Mouse (Mus musculus) embryonic facial prominence, embryonic 11.5 days (tissue): ENCODE data around the gene Gpat2. TPM values are rescaled to one million over a fixed set of nuclear protein-coding genes. Genes with fewer than 3 reads are reported as not detected.

ENCODE experiments used
- ATAC-seq: fragments of 200-750 bp; cut with Nextera tagmentation; replicated peaks from 2 replicates; pipeline ENCODE4 v1.8.0; 2017; ENCODE audit warnings: low read depth; ENCODE audit not compliant: insufficient number of reproducible peaks, low FRiP score, low TSS enrichment
- DNase-seq: peaks from one replicate; pipeline ENCODE4 v3.0.0-alpha.2; 2015; ENCODE audit warnings: low spot score
- H3K27ac ChIP-seq: fragments of 300-500 bp; sonication (generic); replicated peaks from 2 replicates; pipeline ENCODE4 v1.5.1; 2014; ENCODE audit warnings: mild to moderate bottlenecking, low read depth, low read length, control low read depth
- H3K27me3 ChIP-seq: fragments of 300-500 bp; sonication (generic); 2 replicates; pipeline ENCODE4 v1.6.1; 2014; ENCODE audit warnings: mild to moderate bottlenecking, low read length, moderate library complexity, mixed read lengths; ENCODE audit not compliant: control insufficient read depth, insufficient read depth
- H3K36me3 ChIP-seq: fragments of 300-500 bp; sonication (generic); replicated peaks from 2 replicates; pipeline ENCODE4 v1.6.1; 2014; ENCODE audit warnings: low read depth, mild to moderate bottlenecking, low read length, moderate library complexity, mixed read lengths; ENCODE audit not compliant: control insufficient read depth, insufficient read depth
- H3K4me1 ChIP-seq: fragments of 300-500 bp; sonication (generic); 2 replicates; pipeline ENCODE4 v1.6.1; 2014; ENCODE audit warnings: low read length, mixed read lengths; ENCODE audit not compliant: control insufficient read depth, insufficient read depth
- H3K4me2 ChIP-seq: fragments of 300-500 bp; sonication (generic); 2 replicates; pipeline ENCODE4 v1.6.1; 2014; ENCODE audit warnings: low read depth, mild to moderate bottlenecking, control low read depth, low read length, moderate library complexity
- H3K4me3 ChIP-seq: fragments of 300-500 bp; sonication (generic); 2 replicates; pipeline ENCODE4 v1.5.1; 2014; ENCODE audit warnings: low read depth, low read length, control low read depth
- H3K9ac ChIP-seq: fragments of 300-500 bp; sonication (generic); replicated peaks from 2 replicates; pipeline ENCODE4 v1.6.1; 2014; ENCODE audit warnings: mild to moderate bottlenecking, control low read depth, low read length
- H3K9me3 ChIP-seq: fragments of 300-500 bp; sonication (generic); replicated peaks from 2 replicates; pipeline ENCODE4 v1.6.1; 2016; ENCODE audit warnings: mild to moderate bottlenecking, low read length, inconsistent platforms, mixed read lengths; ENCODE audit not compliant: control insufficient read depth
- WGBS: fragments of 180-500 bp; shearing (Covaris S2); extraction: QIAGEN DNeasy Blood & Tissue Kit; methylation state at CpG from one replicate; pipeline ENCODE4 v1.1.7; 2014; 5-methylcytosine and 5-hydroxymethylcytosine counted together
- polyA plus RNA-seq: library from polyadenylated mRNA; unstranded; fragments of >200 nt; fragmentation: Nextera tagmentation; extraction: Ambion mirVana; gene quantifications from 2 replicates; pipeline ENCODE4 v1.2.1, GENCODE M21; 2014

The Gpat2 gene
- polyA plus RNA-seq, 1 experiment from 2014 or later = not detected

DNA sequence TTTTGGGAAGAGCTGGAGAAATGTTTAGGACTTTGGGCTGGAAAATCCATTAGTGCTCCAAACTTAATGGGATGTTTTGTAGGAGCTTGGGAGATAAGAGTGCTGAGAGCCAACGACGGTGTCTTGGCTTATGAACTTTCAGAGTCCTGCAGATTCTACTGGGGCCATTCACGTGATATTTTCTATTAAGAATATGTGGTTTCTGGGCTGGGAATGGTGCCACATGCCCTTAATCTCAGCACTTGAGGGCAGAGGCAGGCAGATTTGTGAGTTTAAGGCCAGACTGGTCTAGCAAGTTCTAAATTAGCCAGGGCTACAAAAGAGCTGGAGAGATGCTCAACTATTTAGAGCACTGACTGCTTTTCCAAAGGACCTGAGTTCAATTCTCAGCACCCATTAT is 34.6 kb upstream of the Gpat2 start:
- H3K4me2 ChIP-seq = no peak overlapping the region
- ATAC-seq = no peak
- H3K4me3 ChIP-seq = no peak overlapping the region
- H3K9me3 ChIP-seq = no peaks in the 10 kb centered on the region
- H3K27me3 ChIP-seq = no peaks in the 10 kb centered on the region
- H3K4me1 ChIP-seq = no peaks in the 10 kb centered on the region
- WGBS = 81% methylated on average over 3 of the region's 3 CpGs
- DNase-seq = no peak
- no peaks in the 10 kb centered on the region for H3K36me3 ChIP-seq
- no peak overlapping the region for H3K9ac ChIP-seq
- no peak overlapping the region for H3K27ac ChIP-seq

DNA sequence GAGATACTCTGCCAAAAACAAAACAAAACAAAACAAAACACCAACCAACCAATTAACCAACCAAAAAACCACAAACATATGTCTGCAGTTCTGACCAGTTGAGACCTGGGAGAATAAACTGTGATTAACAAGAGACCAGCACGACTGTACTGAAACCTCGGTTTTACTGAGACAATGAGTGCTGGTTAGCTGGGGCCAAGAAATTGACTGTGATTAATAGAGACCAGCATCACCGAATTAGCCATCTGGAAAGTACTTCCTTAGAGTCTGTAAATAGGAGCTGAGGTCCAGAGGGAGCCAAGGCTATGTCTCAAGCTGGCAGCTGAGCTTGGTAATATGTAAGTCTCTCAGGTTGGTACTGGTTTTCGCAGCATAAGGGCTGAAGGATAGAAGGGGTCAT is 34.2 kb upstream of the Gpat2 start:
- Histone ChIP-seq H3K4me1 (no peaks in the 10 kb centered on the region), H3K4me3 (no peak overlapping the region), H3K36me3 (no peaks in the 10 kb centered on the region), H3K27me3 (no peaks in the 10 kb centered on the region), H3K9me3 (no peaks in the 10 kb centered on the region), H3K9ac (no peak overlapping the region), H3K27ac (no peak overlapping the region), H3K4me2 (no peak overlapping the region)
- DNase-seq (no peak), ATAC-seq (no peak)
- 67% methylated on average over 4 of the region's 4 CpGs for WGBS

DNA sequence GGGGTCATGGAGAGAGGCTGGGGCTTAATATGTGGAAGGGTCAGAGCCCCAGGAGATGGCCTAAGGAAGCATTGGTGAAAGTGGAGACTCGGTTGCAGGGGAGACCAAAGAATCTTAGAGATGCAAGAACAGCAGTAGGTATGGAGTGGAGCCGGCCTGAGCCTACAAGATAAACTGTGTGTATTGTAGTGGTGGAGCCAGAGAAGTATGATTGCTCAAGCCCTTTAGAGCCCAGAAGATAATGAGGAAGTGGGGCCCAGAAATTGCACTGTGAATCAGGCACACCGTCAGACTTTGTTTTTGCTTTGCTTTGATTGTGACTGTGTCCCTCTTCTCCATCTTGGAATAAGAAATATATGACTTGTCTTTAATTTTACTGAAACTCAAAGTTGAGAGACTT is 33.7 kb upstream of the Gpat2 start:
- WGBS = 79% methylated on average over 3 of the region's 3 CpGs
- no peak overlapping the region for H3K4me3 ChIP-seq
- H3K9ac ChIP-seq = no peak overlapping the region
- H3K27ac ChIP-seq = no peak overlapping the region
- H3K4me2 ChIP-seq = no peak overlapping the region
- no peak for DNase-seq
- H3K36me3 ChIP-seq = no peaks in the 10 kb centered on the region
- ATAC-seq = no peak
- H3K27me3 ChIP-seq = no peaks in the 10 kb centered on the region
- no peaks in the 10 kb centered on the region for H3K4me1 ChIP-seq
- H3K9me3 ChIP-seq = no peaks in the 10 kb centered on the region

DNA sequence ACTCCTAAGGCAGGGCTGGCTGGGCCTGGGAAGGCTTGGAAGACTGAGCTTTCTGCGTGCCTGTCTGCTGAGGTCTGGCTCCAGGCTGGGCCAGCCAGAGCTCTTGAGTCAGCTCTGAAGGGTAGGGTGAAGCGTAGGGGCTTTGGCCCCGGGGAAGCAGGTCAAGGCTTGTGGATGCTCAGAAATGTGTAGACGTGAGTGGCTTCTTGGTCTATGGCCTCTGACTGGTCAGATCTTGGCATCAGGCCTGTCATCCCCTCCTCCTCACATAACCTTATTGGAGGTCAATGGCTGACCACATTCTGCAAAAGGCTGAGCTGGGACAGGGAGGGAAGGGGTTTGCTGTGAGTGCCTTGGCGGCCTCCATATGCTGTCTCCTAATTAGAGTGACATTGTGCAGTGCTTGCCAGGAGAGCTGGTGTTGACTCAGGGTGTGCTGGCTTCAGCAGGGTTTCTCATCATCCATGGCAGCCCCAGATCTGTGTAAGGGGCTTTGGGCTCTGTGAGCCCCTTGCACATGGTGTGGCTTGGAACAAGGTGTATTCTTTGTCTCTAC is 30.3 kb upstream of the Gpat2 start:
- 82% methylated on average over 5 of the region's 5 CpGs for WGBS

DNA sequence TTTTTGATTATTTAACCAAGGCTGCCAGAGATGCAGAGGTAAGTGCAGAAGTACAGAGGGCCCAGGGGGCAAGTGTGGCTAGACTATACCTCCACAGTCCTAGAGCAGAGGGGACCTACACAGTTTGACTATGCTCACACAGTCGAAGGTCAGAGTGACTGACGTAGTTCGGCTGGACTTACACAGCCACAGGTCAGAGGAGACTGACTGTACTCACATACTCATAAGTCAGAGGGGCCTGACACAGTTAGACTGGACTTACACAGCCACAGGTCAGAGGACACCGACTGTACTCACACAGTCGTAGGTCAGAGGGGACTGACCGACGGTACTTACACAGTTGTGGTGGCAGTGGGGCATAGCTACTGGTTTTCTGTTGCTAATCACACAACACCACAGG is 26.3 kb upstream of the Gpat2 start:
- H3K4me2 ChIP-seq = no peak overlapping the region
- WGBS = 81% methylated on average over 7 of the region's 7 CpGs
- H3K27me3 ChIP-seq = no peaks in the 10 kb centered on the region
- no peak overlapping the region for H3K27ac ChIP-seq
- DNase-seq (no peak), ATAC-seq (no peak)
- H3K4me3 ChIP-seq = no peak overlapping the region
- H3K9ac ChIP-seq = no peak overlapping the region
- H3K4me1 ChIP-seq = no peaks in the 10 kb centered on the region
- H3K9me3 ChIP-seq = no peaks in the 10 kb centered on the region
- no peaks in the 10 kb centered on the region for H3K36me3 ChIP-seq

More for the DNA sequence above, 30.3 kb upstream of the Gpat2 start:
- H3K36me3 ChIP-seq = no peaks in the 10 kb centered on the region
- H3K27ac ChIP-seq = no peak overlapping the region
- H3K9ac ChIP-seq = no peak overlapping the region
- no peak overlapping the region for H3K4me3 ChIP-seq
- DNase-seq (no peak), ATAC-seq (no peak)
- H3K4me2 ChIP-seq = no peak overlapping the region
- H3K9me3 ChIP-seq = no peaks in the 10 kb centered on the region
- no peaks in the 10 kb centered on the region for H3K4me1 ChIP-seq
- H3K27me3 ChIP-seq = no peaks in the 10 kb centered on the region

DNA sequence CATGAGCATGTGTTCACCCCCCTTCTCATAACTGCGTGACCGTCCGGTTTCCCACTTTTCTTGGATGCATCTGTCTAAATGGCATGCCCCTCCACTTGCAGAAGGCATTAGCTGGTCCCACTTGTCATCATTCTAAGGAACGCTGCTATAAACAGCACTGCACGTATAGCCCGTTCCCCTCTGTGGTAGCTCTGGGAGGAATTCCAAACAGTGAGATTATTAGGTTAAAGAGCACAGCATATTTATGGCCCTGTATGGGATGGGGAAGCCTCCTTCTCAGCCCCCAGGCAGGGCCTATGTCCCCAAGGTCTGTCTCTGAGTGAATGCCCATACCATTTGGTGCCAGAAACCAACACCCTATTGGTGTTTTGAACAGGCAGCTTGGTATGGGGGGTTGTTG is 13.9 kb upstream of the Gpat2 start:
- Histone ChIP-seq H3K9ac (no peak overlapping the region), H3K36me3 (no peaks in the 10 kb centered on the region), H3K4me1 (no peaks in the 10 kb centered on the region), H3K27ac (no peak overlapping the region), H3K27me3 (no peaks in the 10 kb centered on the region), H3K9me3 (no peaks in the 10 kb centered on the region), H3K4me2 (no peak overlapping the region), H3K4me3 (no peak overlapping the region)
- ATAC-seq (no peak), DNase-seq (no peak)
- 91% methylated on average over 6 of the region's 6 CpGs for WGBS

DNA sequence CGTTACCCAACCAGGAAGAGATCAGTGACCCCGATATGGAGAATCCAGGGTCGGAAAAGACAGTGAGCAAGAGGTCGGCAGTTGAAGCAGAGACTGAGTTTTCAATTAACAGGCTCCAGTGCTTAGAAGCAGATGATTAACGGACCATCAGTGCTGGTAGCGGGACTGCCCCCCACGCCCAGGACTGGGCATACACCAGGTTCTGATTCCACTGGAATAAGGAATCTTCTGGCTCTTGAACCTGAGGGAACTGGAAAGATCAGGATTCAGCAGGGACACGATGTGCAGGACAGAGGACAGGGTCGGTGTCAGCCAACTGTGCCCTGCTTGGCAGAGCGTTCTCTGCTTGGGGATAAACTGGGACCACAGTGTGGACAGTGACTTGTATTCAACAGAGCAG is 9.2 kb upstream of the Gpat2 start:
- Histone ChIP-seq H3K4me2 (no peak overlapping the region), H3K4me3 (no peak overlapping the region), H3K36me3 (no peaks in the 10 kb centered on the region), H3K9ac (no peak overlapping the region), H3K9me3 (no peaks in the 10 kb centered on the region), H3K4me1 (no peaks in the 10 kb centered on the region), H3K27me3 (no peaks in the 10 kb centered on the region), H3K27ac (no peak overlapping the region)
- ATAC-seq (no peak), DNase-seq (no peak)
- WGBS = 80% methylated on average over 10 of the region's 10 CpGs

DNA sequence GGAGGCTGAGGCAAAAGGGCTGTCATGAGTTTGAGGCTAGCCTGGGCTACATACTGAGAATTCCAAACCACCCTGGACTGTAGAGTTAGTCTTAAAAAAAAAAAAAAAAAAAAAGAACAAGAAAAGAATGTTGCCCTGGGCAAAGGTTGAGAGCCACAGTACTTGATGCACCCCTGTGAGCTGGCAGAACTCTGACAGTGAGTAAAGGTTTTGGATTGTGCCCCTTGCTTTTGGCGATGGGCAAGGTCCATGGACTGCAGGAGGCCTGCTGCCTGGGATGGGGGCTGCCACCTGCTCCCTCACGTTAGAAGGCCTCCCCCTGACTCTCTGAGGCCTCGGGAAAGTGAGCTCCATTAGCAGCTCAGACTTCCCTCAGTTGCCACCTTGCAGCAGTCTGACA is 8.3 kb upstream of the Gpat2 start:
- Histone ChIP-seq H3K27ac (no peak overlapping the region), H3K9me3 (no peaks in the 10 kb centered on the region), H3K9ac (no peak overlapping the region), H3K4me1 (no peaks in the 10 kb centered on the region), H3K36me3 (no peaks in the 10 kb centered on the region), H3K27me3 (no peaks in the 10 kb centered on the region), H3K4me2 (no peak overlapping the region), H3K4me3 (no peak overlapping the region)
- WGBS = 69% methylated on average over 3 of the region's 3 CpGs
- DNase-seq (no peak), ATAC-seq (no peak)
